Mouse (Mus musculus) spleen, adult 2 months (tissue): ENCODE data around the gene Cdk17. TPM values are rescaled to one million over a fixed set of nuclear protein-coding genes. Genes with fewer than 3 reads are reported as not detected.
A peak's percentile ranks its signal among the peaks of the same experiment; 100 is the strongest.

Experiments used
- DNase-seq, 2 experiments: peaks; one replicate each; pipeline versions ENCODE4 v3.0.0 to v3.0.0-alpha.2; 2012 to 2021; ENCODE audit warnings: low spot score in 2 of 2, low read depth in 1 of 2
- H3K27ac ChIP-seq: fragments of 200-500 bp; 2 replicates; pipeline ENCODE4 v1.5.1; 2012; ENCODE audit warnings: low read length, inconsistent platforms; ENCODE audit not compliant: insufficient read depth
- H3K27me3 ChIP-seq: fragments of 200-500 bp; 2 replicates; pipeline ENCODE4 v1.6.1; 2012; ENCODE audit warnings: mild to moderate bottlenecking, moderate library complexity, low read length, inconsistent platforms; ENCODE audit not compliant: control insufficient read depth, insufficient read depth
- H3K36me3 ChIP-seq: fragments of 200-500 bp; 2 replicates; pipeline ENCODE4 v1.6.1; 2012; ENCODE audit warnings: mild to moderate bottlenecking, low read length, inconsistent platforms; ENCODE audit not compliant: control insufficient read depth, insufficient read depth
- H3K4me1 ChIP-seq: fragments of 200-500 bp; 2 replicates; pipeline ENCODE4 v1.6.1; 2011; ENCODE audit warnings: inconsistent platforms; ENCODE audit not compliant: control insufficient read depth, insufficient read depth, insufficient read length
- H3K4me3 ChIP-seq: fragments of 200-500 bp; 2 replicates; pipeline ENCODE4 v1.5.1; 2011; ENCODE audit warnings: mild to moderate bottlenecking, inconsistent platforms; ENCODE audit not compliant: insufficient read depth, insufficient read length; ENCODE audit errors: extremely low read depth
- CTCF ChIP-seq: fragments of 200-500 bp; IDR thresholded peaks from 2 replicates; pipeline ENCODE4 v1.5.1; 2011; ENCODE audit warnings: mild to moderate bottlenecking, inconsistent platforms; ENCODE audit not compliant: insufficient read depth, insufficient read length, insufficient replicate concordance; ENCODE audit errors: extremely low read depth
- POLR2A ChIP-seq: fragments of 200-500 bp; IDR thresholded peaks from 2 replicates; pipeline ENCODE4 v1.6.1; 2011; ENCODE audit warnings: low read depth, low read length, inconsistent platforms
- WGBS: fragments of 180-500 bp; shearing (Covaris S2); methylation state at CpG from one replicate; pipeline ENCODE4 v1.1.7; 2018; 5-methylcytosine and 5-hydroxymethylcytosine counted together
- polyA plus RNA-seq: library from polyadenylated mRNA; depleted of rRNA; stranded (reverse); fragments of >200 nt; gene quantifications from 2 replicates; pipeline ENCODE4 v1.2.3, GENCODE M21; 2012

Cdk17 gene
- polyA plus RNA-seq, 1 experiment = 27.3 TPM

DNA sequence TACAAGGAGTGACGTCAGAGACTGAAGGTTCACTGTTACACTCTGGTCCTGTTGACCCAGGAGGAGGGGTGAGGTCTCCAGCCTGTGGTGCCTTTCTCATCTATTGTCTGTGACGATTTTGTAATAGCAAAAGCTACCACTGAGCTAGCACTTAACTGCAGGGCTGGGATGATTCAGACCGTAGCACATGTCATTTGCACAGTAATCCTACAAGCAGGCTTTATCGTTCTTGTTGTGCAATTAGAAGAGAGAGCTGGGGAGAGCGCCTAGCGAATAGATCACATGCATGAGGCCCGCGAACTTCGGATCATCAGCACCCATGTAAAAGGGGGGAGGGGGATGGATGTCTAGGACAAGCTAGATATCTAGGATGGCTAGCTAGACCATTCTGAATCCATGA is 105.2 kb downstream of the Cdk17 start:
- Histone ChIP-seq H3K36me3 (peaks cover 16% of the 10 kb centered on the region), H3K27me3 (no peaks in the 10 kb centered on the region), H3K4me1 (peaks cover 13% of the 10 kb centered on the region; the same call in 1 of the 2 replicates), H3K27ac (no peak overlapping the region), H3K4me3 (no peak overlapping the region)
- DNase-seq = no peak
- TF ChIP-seq POLR2A (no peak), CTCF (no peak)
- 90% methylated on average over 9 of the region's 9 CpGs for WGBS

- no peak overlapping the region for H3K27ac ChIP-seq
- H3K27me3 ChIP-seq = no peaks in the 10 kb centered on the region
- peaks cover 15% of the 10 kb centered on the region for H3K36me3 ChIP-seq
- no peak overlapping the region for H3K4me3 ChIP-seq
- peaks cover 11% of the 10 kb centered on the region; the same call in 1 of the 2 replicates for H3K4me1 ChIP-seq
- no peak for DNase-seq
- TF ChIP-seq POLR2A (no peak), CTCF (no peak)
- 91% methylated on average over 7 of the region's 7 CpGs for WGBS
Measured at GRCm38 (mm10) chr10:93266521-93266920, 105.8 kb downstream of the Cdk17 start.

- TF ChIP-seq POLR2A (no peak), CTCF (no peak)
- no peak overlapping the region for H3K27ac ChIP-seq
- H3K4me1 ChIP-seq = peaks cover 8% of the 10 kb centered on the region; the same call in 1 of the 2 replicates
- no peak for DNase-seq
- WGBS = 93% methylated on average over 5 of the region's 5 CpGs
- H3K27me3 ChIP-seq = no peaks in the 10 kb centered on the region
- H3K36me3 ChIP-seq = peaks cover 12% of the 10 kb centered on the region
- H3K4me3 ChIP-seq = no peak overlapping the region
Measured at GRCm38 (mm10) chr10:93267509-93267908, 106.8 kb downstream of the Cdk17 start.

- H3K4me3 ChIP-seq = no peak overlapping the region
- peaks cover 16% of the 10 kb centered on the region; the same call in 1 of the 2 replicates for H3K4me1 ChIP-seq
- WGBS = 88% methylated on average over 3 of the region's 3 CpGs
- H3K27me3 ChIP-seq = no peaks in the 10 kb centered on the region
- no peak overlapping the region for H3K27ac ChIP-seq
- DNase-seq = no peak
- peaks cover 12% of the 10 kb centered on the region for H3K36me3 ChIP-seq
- TF ChIP-seq CTCF (no peak), POLR2A (no peak)
Measured at GRCm38 (mm10) chr10:93268339-93268738, 107.7 kb downstream of the Cdk17 start.

DNA sequence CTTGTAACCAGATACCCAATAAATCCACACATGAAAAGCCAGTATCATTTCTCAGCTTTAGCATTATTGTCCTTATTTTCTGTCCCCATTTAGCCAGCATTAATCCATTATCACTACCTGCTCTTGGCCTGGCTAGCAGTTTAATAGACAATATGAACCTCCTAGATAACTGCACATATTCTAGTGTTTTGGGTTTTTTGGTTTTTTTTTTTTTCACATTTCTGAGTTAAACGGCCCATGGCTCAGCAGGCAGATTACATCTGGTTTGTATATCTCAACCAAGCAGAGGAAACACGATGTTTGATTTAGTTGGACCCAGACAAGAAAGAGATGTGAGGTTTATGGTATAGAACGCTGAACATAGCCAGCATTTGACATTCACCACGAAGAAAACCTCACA is 109.1 kb downstream of the Cdk17 start:
- WGBS = 61% methylated on average over 4 of the region's 4 CpGs
- H3K4me1 ChIP-seq = peaks cover 18% of the 10 kb centered on the region; the same call in 1 of the 2 replicates
- no peak overlapping the region for H3K4me3 ChIP-seq
- TF ChIP-seq POLR2A = no peak
- TF ChIP-seq CTCF = no peak
- no peak overlapping the region for H3K27ac ChIP-seq
- no peaks in the 10 kb centered on the region for H3K27me3 ChIP-seq
- peaks cover 8% of the 10 kb centered on the region for H3K36me3 ChIP-seq
- DNase-seq = no peak

DNA sequence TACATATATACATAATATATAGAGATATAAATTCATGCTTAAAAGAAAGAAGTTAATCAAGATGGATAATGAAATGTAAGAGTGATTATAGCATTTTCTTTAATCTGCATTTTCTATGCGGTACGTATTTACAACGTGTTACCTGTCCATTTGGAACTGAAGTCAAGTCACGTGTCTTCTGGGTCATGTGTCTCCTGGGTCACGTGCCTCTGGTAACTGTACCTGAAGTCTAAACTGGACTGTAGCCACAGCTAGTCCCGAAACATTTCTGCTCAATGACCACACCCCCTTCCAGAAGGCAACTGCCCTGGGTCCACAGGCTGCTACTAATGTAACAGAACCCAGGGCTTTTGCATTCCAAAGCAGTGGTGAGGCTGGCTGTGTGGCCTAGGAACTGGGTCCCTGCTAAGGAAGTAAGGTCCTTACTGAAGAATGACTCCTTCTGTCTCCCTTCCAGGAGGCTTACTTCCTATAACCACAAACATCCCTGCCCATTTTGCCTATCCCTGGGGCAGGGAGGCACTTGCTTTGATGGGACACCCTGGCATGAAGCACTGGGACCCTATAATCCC is 110.3 kb downstream of the Cdk17 start:
- H3K4me3 ChIP-seq = no peak overlapping the region
- H3K36me3 ChIP-seq = peaks cover 1% of the 10 kb centered on the region
- H3K4me1 ChIP-seq = peaks cover 26% of the 10 kb centered on the region; the same call in 1 of the 2 replicates
- no peak for TF ChIP-seq POLR2A
- TF ChIP-seq CTCF = no peak
- no peak overlapping the region for H3K27ac ChIP-seq
- H3K27me3 ChIP-seq = no peaks in the 10 kb centered on the region
- WGBS = 92% methylated on average over 6 of the region's 6 CpGs
- no peak for DNase-seq

DNA sequence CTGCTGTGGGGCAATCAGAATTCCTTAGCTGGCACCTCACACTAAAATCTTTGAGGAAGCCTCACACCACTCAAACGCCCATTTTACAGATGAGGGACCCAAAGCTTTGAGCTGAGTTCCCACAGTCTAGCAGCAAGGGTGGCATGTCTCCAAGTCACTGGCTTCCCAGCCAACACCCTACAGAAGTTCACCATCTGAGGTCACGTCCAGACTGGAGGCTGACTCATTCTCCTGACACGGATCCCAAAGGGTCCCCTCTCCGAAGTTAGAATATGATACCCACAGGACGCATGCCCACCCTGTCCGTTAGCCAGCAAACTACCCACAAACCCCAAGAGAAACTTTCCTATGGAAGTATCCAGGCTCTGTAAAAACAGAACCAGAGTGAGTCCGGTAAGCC is 111.2 kb downstream of the Cdk17 start:
- no peaks in the 10 kb centered on the region; the same call in none of the 2 replicates for H3K36me3 ChIP-seq
- DNase-seq = no peak
- 86% methylated on average over 7 of the region's 7 CpGs for WGBS
- H3K27ac ChIP-seq = 0 out of 2 replicates have a peak overlapping the region, but pooled peaks have one; percentile 43
- H3K27me3 ChIP-seq = no peaks in the 10 kb centered on the region
- no peak overlapping the region for H3K4me3 ChIP-seq
- TF ChIP-seq POLR2A = no peak
- no peak for TF ChIP-seq CTCF
- H3K4me1 ChIP-seq = peaks cover 26% of the 10 kb centered on the region; the same call in 1 of the 2 replicates
